In the genomic region with DNA sequence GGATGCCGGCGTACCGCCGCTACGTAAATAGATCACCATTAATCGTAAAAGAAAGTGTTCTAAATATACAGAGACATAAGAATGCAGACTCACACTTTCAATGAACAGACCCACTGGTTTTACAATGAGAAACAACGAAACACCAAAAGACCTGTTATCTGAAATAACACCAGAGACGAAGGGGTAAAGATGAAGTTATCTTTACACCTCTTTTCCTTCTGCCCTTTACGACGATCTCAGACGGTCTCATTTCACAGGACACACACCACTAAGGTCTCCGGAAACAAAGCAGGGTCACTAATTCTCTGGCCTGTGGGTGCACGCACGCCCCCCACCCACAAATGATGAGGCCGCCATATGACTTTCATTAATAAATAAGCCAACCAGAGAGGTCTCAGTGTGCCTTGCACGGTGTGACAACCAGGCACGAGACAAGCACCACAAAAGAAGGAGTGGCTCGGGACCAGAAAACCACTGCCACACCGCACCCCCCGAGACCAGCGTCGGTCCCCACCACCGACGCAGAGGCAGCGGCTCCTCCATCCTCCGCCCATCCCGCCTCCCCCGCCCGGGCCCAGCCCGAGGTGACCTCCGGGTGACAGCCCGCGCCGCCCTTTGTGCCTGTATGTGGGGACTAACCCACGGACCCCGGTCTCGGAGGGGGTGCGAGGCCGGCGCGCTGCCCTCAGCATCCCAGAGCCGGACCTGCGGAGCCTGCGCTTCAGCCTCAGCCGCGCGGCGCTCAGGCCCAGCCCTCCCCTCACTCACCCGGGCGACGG, we compare ENCODE assay signal across 8 mouse cellular contexts. TPM values are rescaled to one million over a fixed set of nuclear protein-coding genes. Genes with fewer than 3 reads are reported as not detected.
DNase-seq lines count a peak whose midpoint lies in the region; ATAC-seq and TF ChIP-seq lines count a peak whose summit lies in the region.

No protein-coding gene starts in this region.

- WGBS in spleen, adult 2 months = 3% methylated on average over 51 of the region's 51 CpGs
- under 1% methylated on average over 51 of the region's 51 CpGs for WGBS in forebrain, embryonic 14.5 days
- 1% methylated on average over 51 of the region's 51 CpGs for WGBS in liver, embryonic 14.5 days (ENCODE audit: insufficient replicate concordance)

- H3K36me3 ChIP-seq in spleen, adult 2 months (ENCODE audit: control insufficient read depth, insufficient read depth, low read length) = no peaks in the 10 kb centered on the region
- no peaks in the 10 kb centered on the region for H3K36me3 ChIP-seq in forebrain, embryonic 14.5 days (ENCODE audit: control insufficient read depth, insufficient read depth, low read length)
- H3K36me3 ChIP-seq in liver, embryonic 14.5 days (replicated peaks; ENCODE audit: control insufficient read depth, insufficient read depth, low read depth) = no peaks in the 10 kb centered on the region

- H3K27ac ChIP-seq in spleen, adult 2 months (ENCODE audit: insufficient read depth, low read length) = no peak overlapping the region; the same call in 1 of the 2 replicates
- peak overlapping the region; percentile 95 for H3K27ac ChIP-seq in forebrain, embryonic 14.5 days (ENCODE audit: low read depth, low read length)
- no peak overlapping the region for H3K27ac ChIP-seq in liver, embryonic 14.5 days

- H3K4me2 ChIP-seq in forebrain, embryonic 14.5 days (ENCODE audit: low read length) = peak overlapping the region; percentile 57
- peak overlapping the region; percentile 97 for H3K4me2 ChIP-seq in liver, embryonic 14.5 days (ENCODE audit: low read depth)

- TF ChIP-seq CTCF in spleen, adult 2 months (IDR thresholded peaks at IDR 0.05; ENCODE audit: extremely low read depth, insufficient read depth, insufficient read length, insufficient replicate concordance) = no peak
- no peak for TF ChIP-seq CTCF in liver, embryonic 14.5 days (IDR thresholded peaks at IDR 0.05; ENCODE audit: low read depth)

- ATAC-seq in forebrain, embryonic 14.5 days = peak; percentile 70
- peak; percentile 60; the same call in 1 of the 2 replicates for ATAC-seq in liver, embryonic 14.5 days (ENCODE audit: insufficient read depth)

- peak overlapping the region; percentile 90 for H3K4me3 ChIP-seq in spleen, adult 2 months (ENCODE audit: extremely low read depth, insufficient read depth, insufficient read length)
- peak overlapping the region; percentile 98 for H3K4me3 ChIP-seq in forebrain, embryonic 14.5 days (ENCODE audit: low read depth, low read length)
- H3K4me3 ChIP-seq in liver, embryonic 14.5 days (ENCODE audit: insufficient read depth in 1 of 2, low read depth in 2 of 2, low read length in 2 of 2) = peak overlapping the region; percentile 70 to 72

- H3K9ac ChIP-seq in forebrain, embryonic 14.5 days (ENCODE audit: low read length) = peak overlapping the region; percentile 96
- peak overlapping the region; percentile 69 for H3K9ac ChIP-seq in liver, embryonic 14.5 days (replicated peaks)

- DNase-seq in cerebellum, postnatal 10 days = peak; percentile 80 to 81
- no peak for DNase-seq in cerebellum, adult 9-11 months
- no peak for DNase-seq in spleen, adult 2 months (ENCODE audit: low read depth in 1 of 2, low spot score in 2 of 2)
- no peak for DNase-seq in spleen, adult 12 weeks (ENCODE audit: low spot score)
- DNase-seq in forebrain, embryonic 14.5 days (ENCODE audit: low spot score) = peak; percentile 52
- peak in 2 of 3 experiments; percentile 14 to 33 for DNase-seq in liver, embryonic 14.5 days (ENCODE audit: low read depth in 3 of 3, low spot score in 3 of 3)
- peak; percentile 63 for DNase-seq in right cerebral cortex, postnatal 4 days
- DNase-seq in left cerebral cortex, adult 11 months (ENCODE audit: low spot score) = no peak

- TF ChIP-seq EP300 in liver, embryonic 14.5 days (IDR thresholded peaks at IDR 0.05; ENCODE audit: low read depth) = no peak

- no peaks in the 10 kb centered on the region for H3K9me3 ChIP-seq in forebrain, embryonic 14.5 days (replicated peaks; ENCODE audit: control insufficient read depth, low read length)
- H3K9me3 ChIP-seq in liver, embryonic 14.5 days (ENCODE audit: control insufficient read depth, low read length) = no peaks in the 10 kb centered on the region

- H3K4me1 ChIP-seq in spleen, adult 2 months (ENCODE audit: control insufficient read depth, insufficient read depth, insufficient read length) = peaks cover 7% of the 10 kb centered on the region; the same call in 1 of the 2 replicates
- peaks cover 4% of the 10 kb centered on the region; the same call in 1 of the 2 replicates for H3K4me1 ChIP-seq in forebrain, embryonic 14.5 days (ENCODE audit: control insufficient read depth, insufficient read depth, low read length)
- peaks cover 3 to 9% of the 10 kb centered on the region in 2 experiments; a peak in 1 of 4 replicates for H3K4me1 ChIP-seq in liver, embryonic 14.5 days (replicated peaks; ENCODE audit: control insufficient read depth in 2 of 2, insufficient read depth in 2 of 2, low read length in 1 of 2)

- peaks cover 1% of the 10 kb centered on the region; the same call in 1 of the 2 replicates for H3K27me3 ChIP-seq in spleen, adult 2 months (ENCODE audit: control insufficient read depth, insufficient read depth, low read length)
- no peaks in the 10 kb centered on the region for H3K27me3 ChIP-seq in forebrain, embryonic 14.5 days (replicated peaks; ENCODE audit: control insufficient read depth, insufficient read depth, low read length)
- no peaks in the 10 kb centered on the region for H3K27me3 ChIP-seq in liver, embryonic 14.5 days (ENCODE audit: control insufficient read depth, insufficient read depth, low read length)

- TF ChIP-seq POLR2A in spleen, adult 2 months (IDR thresholded peaks at IDR 0.05; ENCODE audit: low read depth, low read length) = no peak

RNA-seq across cellular contexts. Expression of gene Rnf24, which starts 0.5 kb away (rescaled TPM):
- 0.94 and 1.2 TPM in 2 replicates for polyA plus RNA-seq in spleen, adult 2 months (2012; rRNA removed)
- 13.9 and 16.2 TPM in 2 replicates for polyA plus RNA-seq in forebrain, embryonic 14.5 days (2014; fragmentation: Nextera tagmentation; extraction: Ambion mirVana)
- polyA plus RNA-seq in liver, embryonic 14.5 days (2012; rRNA removed) = 0.49 and 0.55 TPM in 2 replicates
- polyA plus RNA-seq in liver, embryonic 14.5 days (2014; fragmentation: Nextera tagmentation; extraction: Ambion mirVana) = 0.32 and 0.38 TPM in 2 replicates

Comparison
In these comparisons a context has a peak if more than half of its experiments do, and no peak if none do; other contexts are left out.
1. DNase-seq: peak in cerebellum, postnatal 10 days (2 of 2), forebrain, embryonic 14.5 days (single experiment), liver, embryonic 14.5 days (2 of 3) and right cerebral cortex, postnatal 4 days (single experiment); none in cerebellum, adult 9-11 months (single experiment), spleen, adult 2 months (0 of 2), spleen, adult 12 weeks (single experiment) and left cerebral cortex, adult 11 months (single experiment).
2. Peak in every context shown above with its lines, with median percentiles within 50 percentile points of each other: H3K4me3 ChIP-seq.